ENCODE assay signal across 10 mouse cellular contexts in genomic region chr13:115132435-115132834, GRCm38 (mm10). TPM values are rescaled to one million over a fixed set of nuclear protein-coding genes. Genes with fewer than 3 reads are reported as not detected.
DNase-seq lines count a peak whose midpoint lies in the region; ATAC-seq and TF ChIP-seq lines count a peak whose summit lies in the region.
"Had no signal": no experiment of that assay in that cellular context is flagged by ENCODE, and none has a peak within 500 bp of the region (broad histone marks: within the 10 kb centered on the region; RNA-seq: fewer than 3 reads in every experiment).

No protein-coding gene starts in this region.

- ATAC-seq in heart, embryonic 12.5 days (ENCODE audit: insufficient number of reproducible peaks, low FRiP score): no peak
- no peak for ATAC-seq in embryonic facial prominence, embryonic 11.5 days (replicated peaks; ENCODE audit: insufficient number of reproducible peaks, low FRiP score, low TSS enrichment, low read depth)
- ATAC-seq in kidney, postnatal 0 days (replicated peaks; ENCODE audit: low FRiP score, low read depth): peak; percentile 75; the same call in 1 of the 2 replicates
- ATAC-seq in monocyte, adult 5-6 weeks (replicated peaks; ENCODE audit: insufficient number of reproducible peaks, low FRiP score, low TSS enrichment, poor library complexity, severe bottlenecking): no peak
- ATAC-seq: liver, postnatal 0 days had no signal

- H3K4me3 ChIP-seq in heart, embryonic 12.5 days: no peak overlapping the region
- H3K4me3 ChIP-seq in embryonic facial prominence, embryonic 11.5 days (ENCODE audit: low read depth, low read length): no peak overlapping the region
- H3K4me3 ChIP-seq in kidney, postnatal 0 days (replicated peaks; ENCODE audit: low read depth, low read length): no peak overlapping the region
- H3K4me3 ChIP-seq: forebrain, embryonic 12.5 days had no signal

- no peak for DNase-seq in heart, adult 11 months
- DNase-seq in ES-CJ7 (ENCODE audit: low read depth, low spot score): peak; percentile 17
- peak; percentile 43 for DNase-seq in embryonic facial prominence, embryonic 11.5 days (ENCODE audit: low spot score)
- DNase-seq in kidney, postnatal 0 days (ENCODE audit: low spot score): peak; percentile 80
- no peak for DNase-seq in right cerebral cortex, postnatal 4 days
- DNase-seq in urinary bladder, adult 18-20 months (ENCODE audit: low spot score in 2 of 2): no peak
- DNase-seq: liver, postnatal 0 days had no signal

- H3K27ac ChIP-seq in heart, embryonic 12.5 days (ENCODE audit: poor library complexity, severe bottlenecking): peak overlapping the region; percentile 74
- H3K27ac ChIP-seq in embryonic facial prominence, embryonic 11.5 days (replicated peaks; ENCODE audit: low read depth, low read length): no peak overlapping the region
- peak overlapping the region; percentile 64; the same call in 1 of the 2 replicates for H3K27ac ChIP-seq in kidney, postnatal 0 days
- H3K27ac ChIP-seq: forebrain, embryonic 12.5 days had no signal

- no peak for TF ChIP-seq CTCF in kidney, postnatal 0 days (IDR thresholded peaks at IDR 0.05; ENCODE audit: low read depth)

- H3K9me3 ChIP-seq in heart, embryonic 12.5 days (replicated peaks): no peaks in the 10 kb centered on the region
- H3K9me3 ChIP-seq in embryonic facial prominence, embryonic 11.5 days (replicated peaks; ENCODE audit: control insufficient read depth, low read length): no peaks in the 10 kb centered on the region
- no peaks in the 10 kb centered on the region for H3K9me3 ChIP-seq in kidney, postnatal 0 days (replicated peaks; ENCODE audit: low read length)
- H3K9me3 ChIP-seq: forebrain, embryonic 12.5 days had no signal

- no peaks in the 10 kb centered on the region for H3K36me3 ChIP-seq in heart, embryonic 12.5 days
- no peaks in the 10 kb centered on the region for H3K36me3 ChIP-seq in embryonic facial prominence, embryonic 11.5 days (replicated peaks; ENCODE audit: control insufficient read depth, insufficient read depth, low read depth, low read length)
- H3K36me3 ChIP-seq in kidney, postnatal 0 days (ENCODE audit: insufficient read depth, low read length): no peaks in the 10 kb centered on the region
- H3K36me3 ChIP-seq: forebrain, embryonic 12.5 days had no signal

- 0 out of 2 replicates have a peak, but pooled peaks cover 7% of the 10 kb centered on the region for H3K4me1 ChIP-seq in heart, embryonic 12.5 days (replicated peaks)
- H3K4me1 ChIP-seq in embryonic facial prominence, embryonic 11.5 days (ENCODE audit: control insufficient read depth, insufficient read depth, low read length): no peaks in the 10 kb centered on the region
- H3K4me1 ChIP-seq in kidney, postnatal 0 days (replicated peaks; ENCODE audit: insufficient read depth, low read length): no peaks in the 10 kb centered on the region
- H3K4me1 ChIP-seq: forebrain, embryonic 12.5 days had no signal

- no peak overlapping the region for H3K4me2 ChIP-seq in heart, embryonic 12.5 days
- H3K4me2 ChIP-seq in embryonic facial prominence, embryonic 11.5 days (ENCODE audit: low read depth, low read length): no peak overlapping the region
- H3K4me2 ChIP-seq in kidney, postnatal 0 days (ENCODE audit: low read length): no peak overlapping the region
- H3K4me2 ChIP-seq: forebrain, embryonic 12.5 days had no signal

- no peaks in the 10 kb centered on the region for H3K27me3 ChIP-seq in heart, embryonic 12.5 days (replicated peaks)
- H3K27me3 ChIP-seq in embryonic facial prominence, embryonic 11.5 days (ENCODE audit: control insufficient read depth, insufficient read depth, low read length): no peaks in the 10 kb centered on the region
- H3K27me3 ChIP-seq in kidney, postnatal 0 days (ENCODE audit: insufficient read depth, low read length): no peaks in the 10 kb centered on the region
- H3K27me3 ChIP-seq: forebrain, embryonic 12.5 days had no signal

- 16% methylated on average over 5 of the region's 5 CpGs for whole genome bisulfite sequencing in heart, embryonic 12.5 days
- WGBS in embryonic facial prominence, embryonic 11.5 days: 11% methylated on average over 5 of the region's 5 CpGs
- WGBS in kidney, postnatal 0 days: 3% methylated on average over 5 of the region's 5 CpGs

- no peak overlapping the region for H3K9ac ChIP-seq in heart, embryonic 12.5 days
- no peak overlapping the region for H3K9ac ChIP-seq in embryonic facial prominence, embryonic 11.5 days (replicated peaks; ENCODE audit: low read length)
- no peak overlapping the region for H3K9ac ChIP-seq in kidney, postnatal 0 days (ENCODE audit: low read depth, low read length)
- H3K9ac ChIP-seq: forebrain, embryonic 12.5 days; liver, postnatal 0 days had no signal

RNA-seq across cellular contexts. Expression of gene Itga1, which starts 30.7 kb away (rescaled TPM):
- polyA plus RNA-seq in heart, embryonic 12.5 days (2016; fragmentation: Nextera tagmentation; extraction: Ambion mirVana): 33.0 and 33.3 TPM in 2 replicates
- 2.6 and 4.2 TPM in 2 replicates for polyA plus RNA-seq in embryonic facial prominence, embryonic 11.5 days (2014; fragmentation: Nextera tagmentation; extraction: Ambion mirVana)
- 27.1 and 29.4 TPM in 2 replicates for polyA plus RNA-seq in kidney, postnatal 0 days (2015; fragmentation: Nextera tagmentation; extraction: Ambion mirVana)
- 1.8 to 2.1 TPM (median 2.1 TPM) in 3 replicates for total RNA-seq in monocyte, adult 5-6 weeks (2017)

RNA-seq across cellular contexts. Expression of gene Gm49395, which starts 30.7 kb away (rescaled TPM):
- polyA plus RNA-seq in heart, embryonic 12.5 days (2016; fragmentation: Nextera tagmentation; extraction: Ambion mirVana): 8.1 and 9.2 TPM in 2 replicates
- polyA plus RNA-seq in embryonic facial prominence, embryonic 11.5 days (2014; fragmentation: Nextera tagmentation; extraction: Ambion mirVana): 1.3 and 2.3 TPM in 2 replicates
- polyA plus RNA-seq in kidney, postnatal 0 days (2015; fragmentation: Nextera tagmentation; extraction: Ambion mirVana): 12.1 and 15.3 TPM in 2 replicates
- 1.1 TPM in 1 of 3 replicates, not detected in the others for total RNA-seq in monocyte, adult 5-6 weeks (2017)

RNA-seq across cellular contexts. Expression of gene Pelo, which starts 42.4 kb away (rescaled TPM):
- polyA plus RNA-seq in heart, embryonic 12.5 days (2016; fragmentation: Nextera tagmentation; extraction: Ambion mirVana): 7.1 TPM in 2 replicates
- polyA plus RNA-seq in embryonic facial prominence, embryonic 11.5 days (2014; fragmentation: Nextera tagmentation; extraction: Ambion mirVana): 7.6 and 9.4 TPM in 2 replicates
- polyA plus RNA-seq in kidney, postnatal 0 days (2015; fragmentation: Nextera tagmentation; extraction: Ambion mirVana): 8.4 and 9.9 TPM in 2 replicates
- total RNA-seq in monocyte, adult 5-6 weeks (2017): 4.1 to 6.7 TPM (median 6.7 TPM) in 3 replicates

Comparison
In these comparisons a context has a peak if more than half of its experiments do, and no peak if none do; other contexts are left out.
1. DNase-seq: peak in ES-CJ7 (single experiment), embryonic facial prominence, embryonic 11.5 days (single experiment) and kidney, postnatal 0 days (single experiment); none in heart, adult 11 months (single experiment), right cerebral cortex, postnatal 4 days (single experiment) and urinary bladder, adult 18-20 months (0 of 2).